24 mouse cellular contexts compared by ENCODE assay signal in genomic region chr5:37205420-37205819, GRCm38 (mm10). TPM values are rescaled to one million over a fixed set of nuclear protein-coding genes. Genes with fewer than 3 reads are reported as not detected.
A peak's percentile ranks its signal among the peaks of the same experiment; 100 is the strongest.
DNase-seq lines count a peak whose midpoint lies in the region; ATAC-seq and TF ChIP-seq lines count a peak whose summit lies in the region.
"Had no signal": no experiment of that assay in that cellular context is flagged by ENCODE, and none has a peak within 500 bp of the region (broad histone marks: within the 10 kb centered on the region; RNA-seq: fewer than 3 reads in every experiment).

No protein-coding gene starts in this region.

- intact Hi-C loops in left cerebral cortex, adult 2 months (cut with DNase I): no loop called here
- intact Hi-C loops in left cerebral cortex, postnatal 10 days (cut with DNase I): no loop called here

- H3K27ac ChIP-seq in left cerebral cortex, adult 2 months: no peak overlapping the region
- no peak overlapping the region for H3K27ac ChIP-seq in stomach, postnatal 0 days (replicated peaks)
- H3K27ac ChIP-seq: embryonic facial prominence, embryonic 10.5 days; forebrain, embryonic 15.5 days; heart, embryonic 13.5 days; hindbrain, embryonic 12.5 days; liver, embryonic 13.5 days; lung, embryonic 15.5 days; macrophage had no signal

- peak; percentile 34 for TF ChIP-seq CTCF in left cerebral cortex, adult 2 months (IDR thresholded peaks at IDR 0.05)
- TF ChIP-seq CTCF in E14TG2a.4 (conservative IDR thresholded peaks at IDR 0.05; ENCODE audit: low read length): 0 out of 2 replicates have a peak, but pooled peaks have one; percentile 12
- TF ChIP-seq CTCF in stomach, postnatal 0 days (IDR thresholded peaks at IDR 0.05; ENCODE audit: low read depth): peak; percentile 32; the same call in 1 of the 2 replicates

- no peak overlapping the region for H3K4me2 ChIP-seq in stomach, postnatal 0 days (replicated peaks; ENCODE audit: low read depth)
- H3K4me2 ChIP-seq: forebrain, embryonic 15.5 days; heart, embryonic 13.5 days; hindbrain, embryonic 12.5 days; liver, embryonic 13.5 days; lung, embryonic 15.5 days had no signal

- H3K4me3 ChIP-seq in left cerebral cortex, adult 2 months: no peak overlapping the region
- no peak overlapping the region for H3K4me3 ChIP-seq in E14TG2a.4 (replicated peaks; ENCODE audit: low read length)
- H3K4me3 ChIP-seq in stomach, postnatal 0 days (ENCODE audit: low read depth, low read length): no peak overlapping the region
- H3K4me3 ChIP-seq: embryonic facial prominence, embryonic 10.5 days; forebrain, embryonic 15.5 days; heart, embryonic 13.5 days; hindbrain, embryonic 12.5 days; liver, embryonic 13.5 days; lung, embryonic 15.5 days had no signal

- DNase-seq in CD4-positive, CD25-positive, alpha-beta regulatory T cell, adult 2 months (ENCODE audit: low read depth, low spot score): peak; percentile 12
- DNase-seq in left cerebral cortex, adult 2 months (ENCODE audit: extremely low spot score in 1 of 2, low spot score in 2 of 2): no peak
- no peak for DNase-seq in left cerebral cortex, postnatal 10 days (ENCODE audit: extremely low spot score in 1 of 2, low spot score in 2 of 2)
- DNase-seq in stomach, postnatal 0 days (ENCODE audit: low spot score): no peak
- no peak for DNase-seq in cerebellum, postnatal 25 days
- DNase-seq: cerebellum, adult 11-12 months; cerebellum, postnatal 36 days; gastrocnemius, postnatal 25 days; heart, adult 18-20 months; heart, postnatal 14 days; kidney, adult 8-10 months; liver, embryonic 13.5 days; right cerebral cortex, postnatal 4 days; thymus, postnatal 36 days had no signal

- peaks cover 9% of the 10 kb centered on the region; the same call in 1 of the 2 replicates for H3K27me3 ChIP-seq in E14TG2a.4 (ENCODE audit: insufficient read depth, low read length)
- H3K27me3 ChIP-seq in stomach, postnatal 0 days (ENCODE audit: control insufficient read depth, insufficient read depth, low read length): no peaks in the 10 kb centered on the region
- H3K27me3 ChIP-seq: forebrain, embryonic 15.5 days; hindbrain, embryonic 12.5 days; liver, embryonic 13.5 days had no signal

- H3K4me1 ChIP-seq in E14TG2a.4 (replicated peaks; ENCODE audit: low read depth, low read length): no peaks in the 10 kb centered on the region
- no peaks in the 10 kb centered on the region for H3K4me1 ChIP-seq in stomach, postnatal 0 days (replicated peaks; ENCODE audit: control insufficient read depth, insufficient read depth)
- H3K4me1 ChIP-seq: forebrain, embryonic 15.5 days; heart, embryonic 13.5 days; liver, embryonic 13.5 days; lung, embryonic 15.5 days had no signal

- peaks cover 5% of the 10 kb centered on the region for H3K9me3 ChIP-seq in E14TG2a.4 (ENCODE audit: low read length)
- no peaks in the 10 kb centered on the region for H3K9me3 ChIP-seq in stomach, postnatal 0 days (ENCODE audit: control insufficient read depth, low read length)
- H3K9me3 ChIP-seq: embryonic facial prominence, embryonic 10.5 days; forebrain, embryonic 15.5 days; hindbrain, embryonic 12.5 days; liver, embryonic 13.5 days; lung, embryonic 15.5 days had no signal

- no peak overlapping the region for H3K9ac ChIP-seq in stomach, postnatal 0 days (ENCODE audit: low read length)
- H3K9ac ChIP-seq: forebrain, embryonic 15.5 days; heart, embryonic 13.5 days; hindbrain, embryonic 12.5 days; liver, embryonic 13.5 days; lung, embryonic 15.5 days had no signal

- 60% methylated on average over 1 of the region's 1 CpGs for WGBS in stomach, postnatal 0 days

- ATAC-seq in CD4-positive, CD25-positive, alpha-beta regulatory T cell, adult 4 months: no peak
- ATAC-seq in stomach, postnatal 0 days (ENCODE audit: low FRiP score, low TSS enrichment): no peak
- ATAC-seq: forebrain, embryonic 15.5 days; inflammation-experienced regulatory T-cells, adult 6 months; Patski had no signal

- H3K36me3 ChIP-seq in E14TG2a.4 (ENCODE audit: insufficient read depth, low read length): no peaks in the 10 kb centered on the region
- H3K36me3 ChIP-seq in stomach, postnatal 0 days (ENCODE audit: control insufficient read depth, insufficient read depth, low read length): no peaks in the 10 kb centered on the region
- H3K36me3 ChIP-seq: embryonic facial prominence, embryonic 10.5 days; forebrain, embryonic 15.5 days; heart, embryonic 13.5 days; hindbrain, embryonic 12.5 days; liver, embryonic 13.5 days; lung, embryonic 15.5 days had no signal

- no peak for TF ChIP-seq EP300 in stomach, postnatal 0 days (optimal IDR thresholded peaks at IDR 0.05)

RNA-seq across cellular contexts. Expression of gene Crmp1, which starts 36.3 kb away (rescaled TPM):
- 10 to 100 TPM; 10.1 to 13.9 TPM for polyA plus RNA-seq in CD4-positive, CD25-positive, alpha-beta regulatory T cell, adult 4 months (2017; shearing (Covaris generic))
- 100 to 1,000 TPM; 186 to 190 TPM for total RNA-seq in left cerebral cortex, adult 2 months (2021)
- total RNA-seq in left cerebral cortex, postnatal 10 days (2021): 100 to 1,000 TPM; 780 to 841 TPM
- 6.8 and 8.5 TPM in 2 replicates for polyA plus RNA-seq in stomach, postnatal 0 days (2015; fragmentation: Nextera tagmentation; extraction: Ambion mirVana)
- polyA plus RNA-seq: macrophage had no signal

Comparison
In these comparisons a context has a peak if more than half of its experiments do, and no peak if none do; other contexts are left out.
1. RNA of gene Crmp1, which starts 36.3 kb away (total RNA-seq): 780 to 841 TPM in left cerebral cortex, postnatal 10 days; 186 to 190 TPM in left cerebral cortex, adult 2 months; every median in the first group is over 4 times any median in the second.
2. Peak in every context shown above with its lines, with median percentiles within 50 percentile points of each other: CTCF ChIP-seq.